Mouse (Mus musculus) C2C12 (cell line): ENCODE measurements at regions not wholly inside any gene's neighbourhood (a gene's known extent, or its start where the extent isn't known, plus 50 kb on each side); places are given as distances from the start of the nearest gene placed in this dataset.

Experiments used
- H3K27me3 ChIP-seq: one replicate; pipeline ENCODE4 v1.6.1; 2011; ENCODE audit not compliant: control insufficient read depth, insufficient read depth, insufficient read length
- H3K36me3 ChIP-seq: one replicate; pipeline ENCODE4 v1.6.1; 2011; ENCODE audit not compliant: control insufficient read depth, insufficient read depth
- H3K4me3 ChIP-seq: one replicate; pipeline ENCODE4 v1.5.1; 2011; ENCODE audit warnings: mild to moderate bottlenecking, control low read depth; ENCODE audit not compliant: poor library complexity, insufficient read depth, severe bottlenecking
- H3K79me2 ChIP-seq: one replicate; pipeline ENCODE4 v1.6.1; 2011; ENCODE audit not compliant: control insufficient read depth, insufficient read depth
- H3K79me3 ChIP-seq: one replicate; pipeline ENCODE4 v1.6.1; 2011; ENCODE audit warnings: low read depth, control low read depth
- H3ac ChIP-seq: one replicate; pipeline ENCODE3; 2011; ENCODE audit warnings: low read depth; ENCODE audit not compliant: control insufficient read depth, insufficient read length
- CEBPB ChIP-seq: IDR thresholded peaks from one replicate; pipeline ENCODE4 v1.6.1; 2011; ENCODE audit warnings: low read depth, mild to moderate bottlenecking, control low read depth, moderate library complexity
- CTCF ChIP-seq: IDR thresholded peaks from one replicate; pipeline ENCODE4 v1.5.1; 2011; ENCODE audit not compliant: control insufficient read depth, insufficient read depth, insufficient read length
- FOSL1 ChIP-seq: IDR thresholded peaks from one replicate; pipeline ENCODE4 v1.8.0; 2011; ENCODE audit warnings: mild to moderate bottlenecking, low read length; ENCODE audit not compliant: poor library complexity, insufficient read depth, severe bottlenecking
- MAX ChIP-seq: IDR thresholded peaks from one replicate; pipeline ENCODE4 v1.6.1; 2011; ENCODE audit warnings: mild to moderate bottlenecking, control low read depth
- MYOD1 ChIP-seq: IDR thresholded peaks from one replicate; pipeline ENCODE4 v1.6.1; 2011; ENCODE audit warnings: low read depth; ENCODE audit not compliant: control insufficient read depth, insufficient read length
- MYOG ChIP-seq: IDR thresholded peaks from one replicate; pipeline ENCODE4 v1.6.1; 2011; ENCODE audit not compliant: control insufficient read depth, insufficient read length; ENCODE audit errors: extremely low read depth
- USF1 ChIP-seq: IDR thresholded peaks from one replicate; pipeline ENCODE4 v1.6.1; 2011; ENCODE audit warnings: low read depth, mild to moderate bottlenecking, control low read depth, moderate library complexity

DNA sequence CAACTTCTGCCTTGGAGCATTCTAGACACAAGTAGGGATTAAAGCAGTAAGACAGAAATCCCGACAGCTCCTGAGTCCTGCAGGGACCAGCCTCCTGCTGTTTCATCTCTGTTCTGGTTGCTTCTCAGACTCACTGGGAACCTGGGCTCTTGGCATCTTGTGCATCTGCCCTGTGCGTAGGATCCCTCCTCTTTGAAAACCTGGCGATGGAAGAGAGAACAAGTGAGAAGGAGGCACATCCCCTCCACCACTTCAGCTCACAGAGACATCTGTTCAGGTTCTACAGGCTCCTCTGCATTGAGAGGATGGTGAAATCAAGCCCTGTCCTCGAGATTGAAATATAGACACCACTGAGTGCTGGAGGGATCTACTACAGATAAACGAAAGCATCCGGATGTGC, 561.3 kb upstream of the Tmem132c start:
- Histone ChIP-seq H3K27me3 (no peaks in the 10 kb centered on the region), H3K36me3 (no peaks in the 10 kb centered on the region), H3ac (no peak overlapping the region), H3K79me2 (no peaks in the 10 kb centered on the region), H3K4me3 (no peak overlapping the region), H3K79me3 (no peaks in the 10 kb centered on the region)
- no peak for TF ChIP-seq MYOG
- TF ChIP-seq CTCF = no peak
- no peak for TF ChIP-seq MAX

- Histone ChIP-seq H3K79me2 (no peaks in the 10 kb centered on the region), H3K79me3 (no peaks in the 10 kb centered on the region), H3K36me3 (no peaks in the 10 kb centered on the region), H3ac (no peak overlapping the region), H3K27me3 (no peaks in the 10 kb centered on the region), H3K4me3 (no peak overlapping the region)
- no peak for TF ChIP-seq MYOD1
- no peak for TF ChIP-seq FOSL1
- TF ChIP-seq CEBPB = no peak
- TF ChIP-seq MYOG = no peak
- no peak for TF ChIP-seq USF1
- no peak for TF ChIP-seq MAX
- no peak for TF ChIP-seq CTCF
Measured at GRCm38 (mm10) chr5:126699314-126699713, 542.3 kb upstream of the Tmem132c start.

DNA sequence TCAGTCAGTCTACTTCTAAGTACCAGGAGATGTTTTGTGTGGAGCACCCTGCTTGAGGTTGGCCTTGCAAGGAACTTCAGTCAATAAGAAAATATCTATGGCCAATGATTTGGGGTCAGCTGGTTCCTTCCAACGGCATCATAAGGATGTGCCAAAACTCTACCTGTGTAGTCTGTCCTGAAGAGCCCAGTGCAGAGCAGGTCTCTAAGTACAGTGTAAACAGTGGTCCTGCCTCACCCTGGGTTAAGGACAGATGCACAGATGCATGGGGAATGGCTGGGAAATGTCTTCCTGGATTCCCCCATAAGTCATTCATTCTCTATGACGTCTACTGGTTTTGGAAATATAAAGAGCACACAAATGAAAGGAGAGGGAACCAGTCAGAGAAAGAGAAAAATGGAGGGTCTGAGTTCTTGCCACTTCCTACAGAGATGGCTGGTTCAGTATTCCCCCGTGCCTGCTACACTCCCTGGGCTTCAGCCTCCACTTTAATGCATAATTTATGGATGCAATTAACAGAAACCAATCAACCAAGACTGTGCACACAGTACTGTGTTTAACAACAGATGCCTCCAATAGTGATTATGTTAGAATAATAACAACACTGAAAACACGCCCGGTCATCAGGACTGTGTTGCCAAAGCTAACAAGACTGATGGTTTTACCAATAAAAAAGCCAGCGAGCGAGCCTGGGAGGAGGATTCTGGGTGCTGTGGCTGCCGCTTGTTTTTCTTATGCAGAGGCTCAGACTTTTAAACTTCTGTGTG, 537.9 kb upstream of the Tmem132c start:
- no peak for TF ChIP-seq CEBPB
- no peak for TF ChIP-seq FOSL1
- no peak for TF ChIP-seq MAX
- TF ChIP-seq MYOG = no peak
- TF ChIP-seq MYOD1 = no peak
- TF ChIP-seq CTCF = no peak
- TF ChIP-seq USF1 = no peak
- Histone ChIP-seq H3K79me2 (no peaks in the 10 kb centered on the region), H3K27me3 (no peaks in the 10 kb centered on the region), H3ac (no peak overlapping the region), H3K36me3 (no peaks in the 10 kb centered on the region), H3K4me3 (no peak overlapping the region), H3K79me3 (no peaks in the 10 kb centered on the region)

- H3K79me2 ChIP-seq = no peaks in the 10 kb centered on the region
- no peaks in the 10 kb centered on the region for H3K36me3 ChIP-seq
- no peaks in the 10 kb centered on the region for H3K27me3 ChIP-seq
- TF ChIP-seq CEBPB = no peak
- TF ChIP-seq MYOD1 = no peak
- TF ChIP-seq MYOG = no peak
- H3K4me3 ChIP-seq = no peak overlapping the region
- H3K79me3 ChIP-seq = no peaks in the 10 kb centered on the region
- H3ac ChIP-seq = no peak overlapping the region
Measured at GRCm38 (mm10) chr5:126705871-126706270, 535.7 kb upstream of the Tmem132c start.

- no peaks in the 10 kb centered on the region for H3K27me3 ChIP-seq
- H3K4me3 ChIP-seq = no peak overlapping the region
- H3ac ChIP-seq = no peak overlapping the region
- H3K36me3 ChIP-seq = no peaks in the 10 kb centered on the region
- H3K79me2 ChIP-seq = no peaks in the 10 kb centered on the region
- no peaks in the 10 kb centered on the region for H3K79me3 ChIP-seq
- no peak for TF ChIP-seq MYOG
- no peak for TF ChIP-seq FOSL1
- no peak for TF ChIP-seq CEBPB
- no peak for TF ChIP-seq CTCF
- TF ChIP-seq MAX = no peak
- TF ChIP-seq USF1 = no peak
- no peak for TF ChIP-seq MYOD1
Measured at GRCm38 (mm10) chr5:126706701-126707100, 534.9 kb upstream of the Tmem132c start.

DNA sequence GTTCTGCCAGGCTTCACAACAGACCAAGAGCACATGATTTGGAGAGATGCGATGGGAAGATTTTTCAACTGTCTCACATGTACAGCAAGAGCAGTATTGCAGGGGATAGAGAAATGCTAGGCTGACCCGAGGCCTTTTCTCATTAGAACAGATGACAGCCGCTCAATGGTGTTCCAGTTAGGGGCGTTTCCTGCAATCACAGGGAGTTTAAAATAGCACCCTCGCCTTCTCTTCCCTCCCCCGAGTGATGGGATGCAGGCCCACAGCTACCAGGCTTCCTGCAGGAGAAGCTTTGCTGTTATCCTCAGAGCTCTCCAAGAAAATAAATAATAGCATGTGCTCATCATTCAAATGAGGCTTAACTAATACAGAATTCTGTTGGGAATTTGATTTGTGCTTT, 526.9 kb upstream of the Tmem132c start:
- Histone ChIP-seq H3K36me3 (no peaks in the 10 kb centered on the region), H3K4me3 (no peak overlapping the region), H3ac (no peak overlapping the region), H3K79me3 (no peaks in the 10 kb centered on the region), H3K27me3 (no peaks in the 10 kb centered on the region), H3K79me2 (no peaks in the 10 kb centered on the region)
- TF ChIP-seq CEBPB = no peak
- TF ChIP-seq CTCF = no peak
- TF ChIP-seq MYOG = no peak
- TF ChIP-seq MYOD1 = no peak
- no peak for TF ChIP-seq MAX
- no peak for TF ChIP-seq FOSL1
- TF ChIP-seq USF1 = no peak
